18 mouse cellular contexts compared by ENCODE assay signal in genomic region chr1:183250612-183251011, GRCm38 (mm10).
"Had no signal": no experiment of that assay in that cellular context is flagged by ENCODE, and none has a peak within 500 bp of the region (broad histone marks: within the 10 kb centered on the region; RNA-seq: fewer than 3 reads in every experiment).

No protein-coding gene starts in this region.

- H3K9me3 ChIP-seq: kidney, embryonic 15.5 days; midbrain, embryonic 10.5 days; midbrain, embryonic 13.5 days; neural tube, embryonic 13.5 days had no signal

- H3K36me3 ChIP-seq: kidney, embryonic 15.5 days; midbrain, embryonic 10.5 days; midbrain, embryonic 13.5 days; neural tube, embryonic 13.5 days had no signal

- H3K9ac ChIP-seq: kidney, embryonic 15.5 days; liver, embryonic 14.5 days; midbrain, embryonic 13.5 days; neural tube, embryonic 13.5 days had no signal

- ATAC-seq: intestine, postnatal 0 days; midbrain, embryonic 13.5 days; midbrain, embryonic 16.5 days had no signal

- H3K4me2 ChIP-seq: kidney, embryonic 15.5 days; midbrain, embryonic 13.5 days; neural tube, embryonic 13.5 days had no signal

- H3K27ac ChIP-seq: kidney, embryonic 15.5 days; liver, embryonic 14.5 days; midbrain, embryonic 10.5 days; midbrain, embryonic 13.5 days; neural tube, embryonic 13.5 days had no signal

- DNase-seq: kidney, adult 8-10 months; kidney, postnatal 10 days; kidney, postnatal 36 days; lung, adult 2 months; lung, postnatal 14 days; lung, postnatal 4 days; retina, postnatal 1 day; right cerebral cortex, postnatal 25 days; spleen, adult 18-20 months; thymus, postnatal 25 days had no signal

- H3K27me3 ChIP-seq: kidney, embryonic 15.5 days; midbrain, embryonic 13.5 days; neural tube, embryonic 13.5 days had no signal

- H3K4me3 ChIP-seq: kidney, embryonic 15.5 days; midbrain, embryonic 10.5 days; midbrain, embryonic 13.5 days; myocyte; neural tube, embryonic 13.5 days had no signal
